Mouse (Mus musculus) splenic B cell, adult 2 months (primary cell): Measurements from ENCODE around the gene Adss.

Experiments used
- DNase-seq: peaks from one replicate; pipeline ENCODE4 v3.0.0-alpha.2; 2011; ENCODE audit warnings: low read depth, low spot score
- H3K27me3 ChIP-seq: 2 replicates; pipeline ENCODE4 v1.6.1; 2012; ENCODE audit warnings: mild to moderate bottlenecking, low read length, moderate library complexity, mixed read lengths; ENCODE audit not compliant: control insufficient read depth, poor library complexity, insufficient read depth, severe bottlenecking
- H3K36me3 ChIP-seq: 2 replicates; pipeline ENCODE4 v1.6.1; 2012; ENCODE audit warnings: mild to moderate bottlenecking, low read length, moderate library complexity, mixed read lengths; ENCODE audit not compliant: control insufficient read depth, poor library complexity, insufficient read depth, severe bottlenecking

Adss gene

GRCm38 (mm10) chr1:177714397-177715012, 81.8 kb downstream of the Adss start:
- no peak for DNase-seq
- Histone ChIP-seq H3K27me3 (no peaks in the 10 kb centered on the region), H3K36me3 (no peaks in the 10 kb centered on the region)

- Histone ChIP-seq H3K36me3 (no peaks in the 10 kb centered on the region), H3K27me3 (no peaks in the 10 kb centered on the region)
Observed at GRCm38 (mm10) chr1:177713635-177714396, 82.5 kb downstream of the Adss start.

More at GRCm38 (mm10) chr1:177713635-177714396, 82.5 kb downstream of the Adss start:
- DNase-seq: no peak
